Mouse (Mus musculus): ENCODE data around the gene Slc7a7.
A peak's percentile ranks its signal among the peaks of the same experiment; 100 is the strongest.
"Not testable (repeated sequence)": the region's sequence is repeated elsewhere in the genome, so short reads cannot be mapped to it uniquely, and the experiment has no call there.

Gene Slc7a7

DNA sequence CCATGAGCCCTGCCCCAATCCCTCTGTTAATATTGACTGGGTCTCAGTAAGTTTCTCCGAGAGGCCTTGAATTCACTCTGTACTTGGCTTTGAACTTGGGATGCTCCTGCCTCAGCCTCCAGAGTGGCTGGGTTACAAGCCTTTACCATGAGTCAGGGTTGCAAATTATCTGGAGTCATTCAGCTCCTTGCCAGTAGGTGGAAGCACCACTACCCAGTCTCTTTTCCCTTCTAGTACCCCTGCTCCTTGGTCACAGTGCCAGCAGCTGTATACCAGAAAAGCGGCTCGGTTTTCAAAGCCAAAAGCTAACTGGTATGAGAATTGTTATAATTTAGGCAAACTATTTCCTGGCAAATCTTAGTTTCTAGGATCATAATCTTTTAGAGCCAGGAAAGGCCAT lies 41.7 kb downstream of the Slc7a7 start:
- DNase-seq (ENCODE audit: low spot score), result peak; percentile 51

GRCm38 (mm10) chr14:54372923-54373322 lies 44.7 kb downstream of the Slc7a7 start:
- DNase-seq (ENCODE audit: low spot score), result no peak

- DNase-seq (ENCODE audit: low spot score), result no peak
These were observed 46.1 kb downstream of the Slc7a7 start for GRCm38 (mm10) chr14:54371460-54371859.

DNA sequence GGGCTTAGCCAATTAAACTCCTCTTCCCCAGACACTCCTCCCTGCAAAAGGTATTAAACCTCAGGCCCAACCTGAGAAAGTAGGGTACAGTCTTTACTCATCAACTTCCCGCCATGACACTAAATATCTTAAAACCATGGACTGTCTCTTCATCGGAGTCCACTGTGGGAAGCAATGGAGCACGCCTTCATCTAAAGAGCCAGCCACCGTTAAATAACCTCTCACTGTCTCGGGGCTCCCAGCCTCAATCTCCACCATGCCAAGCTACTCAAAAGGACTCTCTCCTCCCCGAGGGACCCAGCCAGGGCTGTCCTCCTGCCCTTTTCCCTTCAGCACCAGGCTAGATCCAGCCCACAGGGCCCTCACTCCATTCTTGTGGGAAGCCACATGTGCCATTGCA lies 47.0 kb downstream of the Slc7a7 start:
- no peak for DNase-seq (ENCODE audit: low spot score)

GRCm38 (mm10) chr14:54369372-54369771 lies 48.2 kb downstream of the Slc7a7 start:
- DNase-seq (ENCODE audit: low spot score), result no peak

DNA sequence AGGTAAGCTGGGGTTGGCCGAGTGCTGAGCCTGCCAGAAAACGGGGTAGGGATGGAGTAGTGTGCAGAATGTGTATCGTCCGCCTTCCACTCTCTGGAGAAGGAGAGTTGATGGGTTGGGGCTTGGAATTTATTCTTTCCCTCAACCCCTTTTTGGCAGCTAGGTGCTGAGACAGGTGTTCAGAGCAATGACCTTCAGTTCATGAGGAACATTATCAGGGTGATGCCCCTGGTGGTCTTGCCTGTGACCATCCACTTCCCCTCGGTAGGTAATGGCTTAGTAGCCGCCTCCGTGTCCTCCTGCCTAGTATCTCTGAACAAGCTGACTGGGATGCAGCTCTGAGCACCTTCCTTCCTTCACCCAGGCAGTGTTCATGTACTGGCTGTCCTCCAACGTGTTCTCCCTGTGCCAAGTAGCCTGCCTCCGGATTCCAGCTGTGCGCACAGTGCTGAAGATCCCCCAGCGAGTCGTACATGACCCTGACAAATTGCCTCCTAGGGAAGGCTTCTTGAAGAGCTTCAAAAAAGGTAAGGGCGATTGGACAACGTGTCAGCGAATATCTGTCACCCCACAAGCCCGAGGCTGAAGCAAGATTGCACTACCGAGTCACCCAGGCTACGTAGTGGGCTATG lies 50.0 kb downstream of the Slc7a7 start:
- DNase-seq (ENCODE audit: low spot score), result no peak

DNA sequence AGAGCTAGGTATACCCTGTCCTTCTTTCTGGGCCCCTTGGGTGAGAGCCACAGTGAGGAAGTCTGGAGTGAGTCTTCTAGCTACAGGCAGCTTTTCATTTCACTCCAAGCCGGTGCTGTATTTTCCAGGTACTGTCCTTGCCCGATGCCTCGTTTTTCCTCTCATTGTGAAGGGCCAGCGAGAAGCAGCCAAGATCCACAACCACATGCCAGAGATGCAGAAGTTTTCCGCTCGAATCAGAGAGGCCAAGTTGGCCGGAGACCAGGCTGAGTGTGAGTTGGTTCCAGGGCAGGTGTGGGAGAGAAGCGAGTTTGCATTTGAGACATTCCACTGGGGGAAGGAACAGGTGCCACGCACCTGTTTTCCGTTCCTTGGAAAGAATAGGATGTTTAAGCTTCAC lies 51.0 kb downstream of the Slc7a7 start:
- no peak for DNase-seq (ENCODE audit: low spot score)

DNA sequence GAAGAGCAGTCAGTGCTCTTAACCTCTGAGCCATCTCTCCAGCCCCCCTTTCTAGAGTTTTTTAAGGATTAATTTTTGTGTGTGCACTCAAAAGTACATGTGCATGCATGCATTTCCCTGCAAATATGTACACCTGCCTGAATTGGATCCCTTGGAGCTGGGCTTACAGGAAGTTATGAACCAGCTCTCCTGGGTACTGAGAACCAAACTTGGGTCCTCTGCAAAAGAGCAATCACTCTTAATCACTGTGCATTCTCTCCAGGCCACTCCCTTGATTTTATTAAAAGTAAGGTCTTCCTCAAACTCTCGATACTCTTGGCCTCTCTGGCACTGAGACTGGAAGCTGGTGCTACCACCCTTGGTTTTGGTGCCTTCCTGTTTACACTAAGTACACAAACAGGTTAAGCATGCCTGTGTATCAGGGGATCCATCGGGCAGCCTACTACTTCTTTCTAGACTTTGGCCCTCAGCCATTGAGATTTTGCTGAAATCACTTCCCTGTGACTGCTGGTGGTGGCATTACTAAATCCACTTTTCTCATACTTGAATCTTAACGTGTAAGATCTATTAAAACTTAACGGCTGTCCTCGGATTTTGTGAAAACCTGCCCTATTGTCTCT lies 52.4 kb downstream of the Slc7a7 start:
- no peak for DNase-seq (ENCODE audit: low spot score)

- no peak for DNase-seq (ENCODE audit: low spot score)
These were observed 54.4 kb downstream of the Slc7a7 start for GRCm38 (mm10) chr14:54363156-54363555.

DNA sequence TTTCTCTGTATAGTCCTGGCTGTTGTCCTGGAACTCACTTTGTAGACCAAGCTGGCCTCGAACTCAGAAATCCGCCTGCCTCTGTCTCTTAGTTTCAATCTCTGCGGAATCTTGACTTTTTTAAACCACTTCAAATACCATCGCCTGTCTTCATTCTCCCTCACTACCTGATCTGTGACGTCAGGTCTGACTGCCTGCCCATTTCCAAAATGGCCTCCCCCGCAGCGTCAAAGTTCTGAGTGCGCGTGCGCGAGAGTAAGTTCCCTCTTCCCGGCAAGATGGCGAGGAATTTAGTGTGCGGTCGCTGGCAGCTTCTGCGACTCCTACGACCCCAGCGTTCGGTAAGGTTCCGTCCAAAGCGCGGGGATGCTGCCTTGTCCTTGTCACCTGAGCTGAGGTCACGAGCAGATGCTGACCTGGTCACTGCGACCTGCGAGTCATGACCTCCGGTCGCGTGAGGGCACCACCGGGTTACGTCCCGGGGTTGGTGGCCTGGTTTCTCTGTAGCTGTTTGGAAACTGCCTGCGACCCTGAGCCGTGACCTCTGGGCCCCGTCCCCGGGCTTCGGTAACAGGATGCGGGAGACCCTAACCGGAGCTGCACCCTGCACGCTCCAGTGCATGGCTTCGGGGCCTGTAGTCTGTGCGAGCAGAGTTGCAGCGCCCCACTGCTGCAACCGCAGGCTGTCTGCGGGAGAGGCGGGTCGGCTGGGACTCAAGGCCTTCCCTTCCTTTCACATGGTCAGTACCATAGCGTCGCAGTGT lies 56.8 kb downstream of the Slc7a7 start, which contains the start of gene Oxa1l:
Gene Oxa1l (plus strand): TSS at position 258 of the 764 bp plus-strand sequence.
- peak; percentile 97 for DNase-seq (ENCODE audit: low spot score)

- no peak for DNase-seq (ENCODE audit: low spot score)
These were observed 63.2 kb downstream of the Slc7a7 start for GRCm38 (mm10) chr14:54354406-54354805.

- no peak for DNase-seq (ENCODE audit: low spot score)
These were observed 65.3 kb downstream of the Slc7a7 start for GRCm38 (mm10) chr14:54352314-54352713.

DNA sequence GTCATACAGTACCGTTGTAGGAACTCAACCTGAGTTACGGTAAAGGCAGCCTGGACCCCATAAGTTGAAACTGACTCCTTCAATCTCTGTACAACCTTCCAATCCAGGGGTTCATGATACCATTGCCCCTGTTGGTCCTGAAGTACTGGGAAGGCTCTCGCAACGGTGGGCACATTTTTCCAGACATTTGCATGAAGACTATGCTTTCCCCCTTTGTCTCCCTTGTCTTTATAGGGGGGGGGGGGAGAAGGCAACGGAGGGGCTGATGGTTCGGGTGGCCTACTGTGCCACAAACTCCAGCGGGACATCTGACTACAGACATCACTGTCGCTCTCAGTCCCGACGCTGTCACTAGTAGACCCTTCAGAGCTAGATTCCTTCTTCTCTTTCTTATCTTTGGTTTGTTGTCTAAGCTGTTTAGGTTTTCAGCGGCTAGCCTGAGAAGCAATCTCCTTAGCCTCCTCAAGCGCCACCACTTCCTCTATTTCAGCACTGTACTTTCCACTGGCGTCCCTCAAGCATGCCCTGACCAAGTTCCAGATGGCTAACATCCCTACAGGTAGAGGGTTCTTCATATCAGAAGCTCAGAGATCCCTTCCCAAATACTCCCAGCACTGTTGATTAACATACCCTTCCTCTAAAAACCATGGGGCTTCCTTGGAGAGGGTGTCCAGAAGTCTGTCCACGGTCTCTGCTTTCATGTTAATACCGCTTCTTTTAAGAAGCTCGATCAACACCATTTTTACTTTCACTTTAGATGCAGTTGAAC lies 66.6 kb downstream of the Slc7a7 start:
- not testable (repeated sequence) for DNase-seq (ENCODE audit: low spot score)

GRCm38 (mm10) chr14:54341807-54342206 lies 75.8 kb downstream of the Slc7a7 start:
- DNase-seq (ENCODE audit: low spot score), result not testable (repeated sequence)

- DNase-seq (ENCODE audit: low spot score), result no peak
These were observed 76.7 kb downstream of the Slc7a7 start for GRCm38 (mm10) chr14:54340836-54341235.

GRCm38 (mm10) chr14:54333452-54334189 lies 84.0 kb downstream of the Slc7a7 start:
- no peak for DNase-seq (ENCODE audit: low spot score)

- DNase-seq (ENCODE audit: low spot score), result peak; percentile 20
These were observed 85.2 kb downstream of the Slc7a7 start for GRCm38 (mm10) chr14:54332176-54333074.

- no peak for DNase-seq (ENCODE audit: low spot score)
These were observed 86.4 kb downstream of the Slc7a7 start for GRCm38 (mm10) chr14:54331178-54331577.

GRCm38 (mm10) chr14:54329201-54329600 lies 88.4 kb downstream of the Slc7a7 start:
- no peak for DNase-seq (ENCODE audit: low spot score)

- no peak for DNase-seq (ENCODE audit: low spot score)
These were observed 89.0 kb downstream of the Slc7a7 start for GRCm38 (mm10) chr14:54328548-54328947.

GRCm38 (mm10) chr14:54324486-54324885 lies 93.1 kb downstream of the Slc7a7 start:
- no peak for DNase-seq (ENCODE audit: low spot score)
